Mouse (Mus musculus): Measurements from ENCODE around the gene 4930451I11Rik.

4930451I11Rik gene

DNA sequence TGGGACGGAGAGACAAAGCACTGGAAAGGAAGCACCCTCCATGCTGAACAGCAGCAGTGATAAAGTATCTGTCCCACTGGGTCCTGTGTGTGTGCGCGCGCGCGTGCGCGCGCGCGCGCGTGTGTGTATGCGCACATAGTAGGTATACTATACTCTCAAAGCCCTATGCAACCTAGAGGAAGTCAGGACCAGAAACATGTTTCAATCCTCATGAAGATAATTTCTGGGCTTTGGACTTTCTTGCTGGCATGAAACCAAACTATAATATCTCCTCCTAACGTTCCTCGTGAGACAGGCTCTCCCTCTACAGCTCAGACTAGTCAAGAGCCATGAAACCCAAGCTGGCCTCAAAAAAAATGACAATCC is 30.4 kb downstream of the 4930451I11Rik start:
- in situ Hi-C loops (cut with MseI, MboI) = no loop called here

DNA sequence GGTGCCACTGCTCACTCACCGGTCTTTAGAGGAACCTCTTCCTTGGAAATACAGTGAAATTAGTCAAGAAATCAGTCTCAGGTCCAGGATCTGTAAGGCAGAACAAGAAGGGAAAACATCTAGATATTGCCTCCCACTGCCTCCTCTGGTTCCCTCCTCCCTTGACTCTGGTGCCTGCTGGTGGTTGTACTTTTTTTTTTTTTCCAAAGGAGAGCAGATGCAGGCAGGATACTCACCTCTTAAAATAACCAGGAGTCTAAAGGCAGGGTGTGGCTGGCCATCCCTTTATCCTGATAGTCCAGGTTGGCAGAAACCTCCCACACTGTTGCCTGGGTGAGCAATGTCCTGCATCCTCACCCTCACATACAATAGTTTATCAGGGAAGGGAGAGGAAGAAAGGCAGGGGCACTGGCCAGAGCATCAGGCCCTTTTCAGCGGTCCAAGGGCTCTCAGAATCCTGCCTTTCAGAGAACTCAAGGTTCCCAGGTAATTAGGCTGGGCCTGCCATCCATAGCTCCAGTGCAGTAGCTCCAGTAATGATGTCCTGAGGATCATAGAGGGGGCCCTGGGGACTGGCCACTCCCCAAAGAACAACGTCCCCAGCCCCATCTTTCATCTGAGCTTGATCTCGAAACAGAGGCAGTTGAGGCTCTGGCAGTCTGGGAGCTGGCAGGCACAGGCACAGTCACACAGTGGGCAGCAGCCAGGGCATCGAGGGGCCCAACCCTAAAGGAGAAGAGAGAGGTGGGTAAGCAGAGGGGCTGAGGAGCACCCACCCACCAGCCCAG is 31.0 kb downstream of the 4930451I11Rik start:
- in situ Hi-C loops (cut with MseI, MboI) = no loop called here

- in situ Hi-C loops (cut with MseI, MboI) = no loop called here
Observed at GRCm38 (mm10) chr7:126799468-126800268, 31.8 kb downstream of the 4930451I11Rik start.

DNA sequence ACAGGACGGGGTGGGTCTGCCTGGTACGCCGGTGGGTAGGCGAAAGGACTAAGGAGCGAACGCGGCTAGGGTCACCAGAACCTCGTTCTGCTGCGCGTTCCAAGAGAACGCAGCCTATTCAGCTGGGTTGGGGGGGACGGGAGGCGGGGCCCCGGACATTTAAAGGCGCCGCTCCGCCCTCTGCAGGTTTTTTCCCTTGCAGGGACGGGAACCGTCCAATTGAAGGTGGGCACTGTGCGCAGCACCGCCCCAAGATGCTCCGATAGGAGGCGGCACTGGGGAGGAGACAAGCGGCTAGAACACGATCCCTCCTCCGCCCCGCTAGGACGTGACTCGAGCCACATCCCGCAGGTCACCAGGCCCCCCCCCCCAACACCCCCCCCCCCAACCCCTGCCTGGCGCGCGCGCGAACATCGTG is 32.4 kb downstream of the 4930451I11Rik start:
- in situ Hi-C loops (cut with MseI, MboI) = no loop called here

DNA sequence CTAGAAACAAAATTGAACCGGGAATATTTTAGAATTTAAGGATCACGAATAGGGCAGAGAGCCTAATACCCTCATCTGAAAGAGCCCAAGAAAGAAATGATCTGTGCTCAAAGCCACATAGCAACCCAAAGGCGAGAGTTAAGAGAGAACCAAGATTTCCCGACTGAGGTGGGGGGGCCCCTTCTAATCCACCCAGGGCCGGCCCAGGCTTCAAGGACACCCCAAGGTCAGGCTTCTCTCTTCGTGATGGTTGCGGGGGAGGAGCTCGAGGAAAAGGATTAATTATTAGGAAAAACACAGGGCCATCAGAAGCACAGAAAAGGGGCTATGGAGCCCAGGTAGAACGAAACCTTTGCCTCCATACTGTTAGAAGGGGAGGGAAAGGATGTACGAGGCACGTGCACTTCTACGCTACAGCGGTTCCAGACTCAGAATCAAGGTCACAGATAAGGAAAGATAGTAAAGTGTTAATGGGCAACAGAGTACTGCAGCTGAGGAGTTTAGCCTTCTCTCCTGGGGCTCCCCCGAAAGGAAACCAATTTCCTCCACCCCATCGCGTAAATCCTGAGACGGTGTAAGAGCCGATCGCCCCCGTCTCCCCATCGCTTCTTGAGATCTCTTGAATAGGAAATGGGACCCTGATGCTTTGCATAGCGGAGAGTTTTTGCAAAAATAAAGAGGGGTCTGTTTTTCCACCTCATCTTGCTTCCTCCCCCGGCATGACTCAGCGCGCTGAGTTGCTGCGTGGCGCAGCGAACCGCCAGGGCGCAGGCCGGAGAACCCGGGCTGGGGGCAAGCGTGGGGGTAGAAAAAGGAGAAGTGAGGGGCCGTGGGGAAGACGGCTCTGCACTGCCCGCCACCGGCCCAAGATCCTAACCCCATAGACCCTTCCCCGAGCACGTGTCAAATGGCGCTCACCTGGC is 33.1 kb downstream of the 4930451I11Rik start:
- in situ Hi-C loops (cut with MseI, MboI) = no loop called here

DNA sequence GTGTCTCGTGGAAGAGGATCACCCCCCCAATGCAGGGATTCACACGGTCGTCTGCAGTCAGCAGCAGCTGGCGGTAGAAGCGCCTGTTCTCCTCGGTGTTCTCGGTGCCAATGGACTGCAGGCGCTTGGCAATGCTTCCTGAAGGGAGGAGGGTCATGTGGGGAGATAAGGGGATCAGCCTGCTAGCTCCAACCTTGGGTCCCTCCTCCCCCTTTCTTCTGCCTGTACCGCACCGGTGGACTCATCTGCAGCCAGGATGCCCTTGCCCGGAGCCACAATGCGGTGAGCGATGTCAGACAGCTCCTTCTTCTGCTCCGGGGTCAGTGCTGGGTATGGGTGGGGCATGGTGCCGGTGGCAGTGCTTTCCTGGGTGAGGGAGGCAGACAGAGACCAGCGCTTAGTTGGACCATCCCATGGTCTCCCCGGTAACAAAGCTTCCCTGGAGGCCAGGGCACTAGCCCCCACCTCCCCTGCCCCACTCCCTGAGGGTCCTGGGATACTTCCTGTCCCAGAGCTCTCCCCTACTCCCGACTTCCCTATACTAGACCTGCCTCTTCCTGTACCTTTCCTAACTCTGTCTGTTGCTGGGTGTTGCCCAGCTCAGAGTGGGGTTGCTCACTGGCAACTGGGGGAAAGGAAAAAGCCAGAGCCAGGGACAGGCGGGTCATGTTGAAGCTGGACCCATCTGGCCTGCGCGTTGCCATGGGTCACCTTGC is 33.9 kb downstream of the 4930451I11Rik start, which contains the start of gene Fam57b:
Fam57b (plus strand) TSS at position 258 of the 716 bp plus-strand sequence.
- in situ Hi-C loops (cut with MseI, MboI) = no loop called here

- in situ Hi-C loops (cut with MseI, MboI) = no loop called here
Observed at GRCm38 (mm10) chr7:126796350-126796932, 35.0 kb downstream of the 4930451I11Rik start.

- in situ Hi-C loops (cut with MseI, MboI) = no loop called here
Observed at GRCm38 (mm10) chr7:126795387-126796317, 35.8 kb downstream of the 4930451I11Rik start.

DNA sequence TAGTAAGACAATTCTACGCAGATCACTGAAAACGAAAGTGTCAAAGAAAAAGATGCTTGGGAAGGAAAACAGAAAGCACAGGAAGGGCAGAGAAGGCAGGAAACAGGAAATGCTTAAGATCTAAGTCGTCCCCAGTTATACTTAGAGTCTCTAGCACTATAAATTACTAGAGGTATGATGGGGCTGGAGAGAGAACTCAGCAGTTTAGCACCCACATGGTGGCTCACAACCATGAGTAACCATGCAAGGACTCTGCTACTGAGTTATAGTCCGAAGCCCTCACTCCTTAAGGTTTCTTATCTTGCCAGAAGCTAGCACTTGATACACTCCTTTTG is 37.2 kb downstream of the 4930451I11Rik start:
- in situ Hi-C loops (cut with MseI, MboI) = no loop called here

DNA sequence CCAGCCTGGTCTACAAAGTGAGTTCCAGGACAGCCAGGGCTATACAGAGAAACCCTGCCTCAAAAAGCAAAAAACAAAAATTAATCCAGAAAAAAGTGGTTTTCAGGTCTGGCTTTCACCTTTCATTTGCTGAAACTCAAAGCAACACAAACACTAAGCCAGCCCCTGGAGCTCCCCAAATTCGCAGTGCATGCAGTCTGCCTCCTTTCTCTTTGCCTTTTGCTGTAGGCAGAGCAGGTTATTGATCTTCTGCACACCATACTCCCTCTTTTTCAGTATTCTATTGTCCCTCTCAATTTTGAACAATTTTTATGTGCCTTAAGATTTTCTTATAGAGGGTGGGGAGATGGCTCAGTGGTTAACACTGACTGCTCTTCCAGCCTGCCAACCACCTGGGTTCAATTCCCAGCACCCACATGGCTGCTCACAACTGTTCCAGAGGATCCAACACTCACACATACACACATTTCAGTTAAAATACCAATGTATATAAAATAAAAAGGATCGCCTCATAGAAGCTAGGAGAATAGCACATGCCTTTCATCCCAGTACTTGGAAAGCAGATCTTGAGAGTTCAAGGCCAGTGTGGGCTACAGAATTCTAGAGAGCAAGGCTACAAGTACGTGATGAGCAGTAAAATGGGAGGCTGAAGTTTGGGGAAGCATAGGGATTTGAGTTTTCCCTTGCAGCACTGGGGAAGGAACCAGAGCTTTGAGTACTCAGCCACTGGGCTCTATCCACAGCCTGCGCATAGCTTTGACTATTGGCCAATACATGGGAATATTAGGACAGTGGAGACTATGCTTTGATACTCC is 37.8 kb downstream of the 4930451I11Rik start:
- in situ Hi-C loops (cut with MseI, MboI) = no loop called here

GRCm38 (mm10) chr7:126792721-126793443 is 38.6 kb downstream of the 4930451I11Rik start:
- in situ Hi-C loops (cut with MseI, MboI) = no loop called here

- in situ Hi-C loops (cut with MseI, MboI) = no loop called here
Observed at GRCm38 (mm10) chr7:126791851-126792720, 39.4 kb downstream of the 4930451I11Rik start, which contains the start of gene Ppp4c. Ppp4c (minus strand) TSS chr7:126792496.

DNA sequence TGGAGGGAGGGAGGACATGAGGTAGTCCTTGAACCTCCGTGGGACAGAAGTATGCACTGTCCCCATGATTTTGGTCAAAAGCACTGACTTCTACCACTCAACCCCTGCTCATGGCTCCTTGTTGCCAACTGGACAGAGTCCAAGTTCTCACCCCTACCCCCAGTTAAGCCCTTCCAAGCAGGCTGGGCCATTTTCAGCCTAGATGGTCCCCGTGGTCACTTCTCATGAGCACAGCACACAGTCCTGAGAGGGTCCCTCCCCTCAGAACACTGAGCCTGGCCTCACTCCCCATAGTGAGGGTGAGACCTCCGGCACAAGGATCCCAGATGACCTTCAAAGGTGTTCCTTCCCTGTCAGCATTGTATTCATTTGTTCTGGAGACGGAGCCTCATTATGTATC is 42.3 kb downstream of the 4930451I11Rik start:
- in situ Hi-C loops (cut with MseI, MboI) = no loop called here

DNA sequence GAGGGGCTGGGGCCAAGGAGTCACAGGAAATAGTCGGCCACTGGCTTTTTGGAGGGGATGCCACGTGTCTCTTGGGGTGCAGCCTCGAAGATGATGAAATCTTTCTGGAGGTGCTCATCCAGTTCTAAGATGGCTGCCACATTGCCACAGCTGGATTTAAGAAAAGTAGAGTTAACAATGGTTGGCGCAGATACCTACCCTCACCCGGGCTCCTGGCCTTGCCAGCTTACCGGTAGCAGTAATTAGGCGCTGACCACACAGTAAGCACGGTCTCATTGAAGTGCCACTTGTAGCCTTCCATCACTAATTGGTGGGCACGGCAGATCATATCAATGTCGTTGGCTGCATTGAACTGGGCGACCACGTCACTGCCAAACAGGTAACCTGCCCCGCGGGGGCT is 45.3 kb downstream of the 4930451I11Rik start:
- in situ Hi-C loops (cut with MseI, MboI) = no loop called here

GRCm38 (mm10) chr7:126785056-126785455 is 46.4 kb downstream of the 4930451I11Rik start:
- in situ Hi-C loops (cut with MseI, MboI) = no loop called here

GRCm38 (mm10) chr7:126784469-126784868 is 47.0 kb downstream of the 4930451I11Rik start:
- in situ Hi-C loops (cut with MseI, MboI) = no loop called here

- in situ Hi-C loops (cut with MseI, MboI) = no loop called here
Observed at GRCm38 (mm10) chr7:126782693-126783092, 48.7 kb downstream of the 4930451I11Rik start.
